Mouse (Mus musculus) heart, adult 2 months (tissue): ENCODE measurements around the gene Timm29.

Experiments
- CTCF ChIP-seq: fragments of 200-600 bp; IDR thresholded peaks from 2 replicates; pipeline ENCODE4 v1.8.1; 2022; ENCODE audit warnings: antibody characterized with exemption, mild to moderate bottlenecking, moderate library complexity
- EP300 ChIP-seq: fragments of 200-500 bp; IDR thresholded peaks from 2 replicates; pipeline ENCODE4 v1.6.1; 2011; ENCODE audit warnings: low read depth, low read length, control low read depth; ENCODE audit not compliant: insufficient read depth
- POLR2A ChIP-seq: fragments of 200-500 bp; IDR thresholded peaks from 2 replicates; pipeline ENCODE4 v1.6.1; 2011; ENCODE audit warnings: mild to moderate bottlenecking, low read depth, low read length, control low read depth; ENCODE audit not compliant: insufficient read depth

DNA sequence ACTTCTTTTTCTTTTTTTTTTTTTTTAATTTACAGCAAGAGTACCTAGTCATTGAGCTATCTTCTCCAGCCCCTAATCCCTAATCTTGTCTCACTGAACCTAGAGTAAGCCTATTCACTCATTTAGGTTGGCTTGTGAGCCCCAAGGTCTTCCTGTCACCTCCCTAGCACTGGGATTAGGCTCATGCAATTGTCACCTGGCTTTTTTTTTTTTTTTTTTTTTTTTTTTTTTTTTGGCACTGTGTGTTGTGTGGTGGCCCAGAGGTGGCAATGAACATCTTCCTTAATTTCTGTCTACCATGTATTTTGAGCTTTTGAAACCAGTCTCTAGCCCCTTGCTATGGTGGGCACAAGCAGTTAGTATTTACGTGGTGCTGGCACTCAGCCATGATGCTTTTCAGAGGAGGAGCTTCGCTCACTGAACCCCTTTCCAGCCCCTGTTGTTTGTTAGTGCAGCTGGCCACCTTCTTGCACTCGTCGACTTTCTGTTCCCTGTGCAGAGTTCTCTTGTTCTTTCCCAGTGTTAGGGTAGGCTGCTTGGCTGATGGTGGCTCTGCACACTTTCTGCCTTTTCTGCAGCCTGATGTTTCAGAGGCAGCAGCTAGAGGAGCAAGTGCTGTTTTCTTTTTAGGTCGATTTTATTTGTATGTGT, 34.7 kb downstream of the Timm29 start:
- TF ChIP-seq CTCF, result no peak
- no peak for TF ChIP-seq POLR2A
- no peak for TF ChIP-seq EP300
